Mouse (Mus musculus) heart, postnatal 14 days (tissue): ENCODE results near the gene Abcd3. TPM values are rescaled to one million over a fixed set of nuclear protein-coding genes. Genes with fewer than 3 reads are reported as not detected.

Experiments used
- DNase-seq, 2 experiments: peaks; one replicate each; pipeline ENCODE4 v3.0.0; 2021 to 2022
- intact Hi-C: fragments of 180-260 bp; cut with DNase I; formaldehyde crosslinking; loops from one replicate; pipeline ENCODE4 v1.15.1; 2025
- long read RNA-seq, 2 experiments: library from polyadenylated mRNA; stranded (forward); transcript quantifications; one replicate each; pipeline ENCODE4 v2.0.0; 2021
- total RNA-seq, 2 experiments: library from RNA; stranded (reverse); gene quantifications; 2 replicates each; pipeline ENCODE4 v1.2.3; 2021

Abcd3 gene
- 10 to 100 TPM; 85.8 to 89.9 TPM for total RNA-seq
- long read RNA-seq, experiment 1, transcript Abcd3-201 (23 exons, 3,489 nt), result major isoform, 17 of 120 reads
- long read RNA-seq, experiment 1, partial matches to known transcripts, result 8 of 120 reads
- long read RNA-seq, experiment 1, other reads (novel, unspliced or antisense), result 95 of 120 reads
- long read RNA-seq, experiment 2, transcript Abcd3-201 (23 exons, 3,489 nt), result major isoform, 24 of 131 reads
- long read RNA-seq, experiment 2, partial matches to known transcripts, result 11 of 131 reads
- long read RNA-seq, experiment 2, other reads (novel, unspliced or antisense), result 95 of 131 reads

GRCm38 (mm10) chr3:121814877-121815548 lies at the start of gene Abcd3:
TSS of gene Abcd3 (minus strand) at chr3:121815302.
- DNase-seq, result peak; percentile 91 to 93
- intact Hi-C loops, result no loop called here

- no peak for DNase-seq
Observed at GRCm38 (mm10) chr3:121859142-121859541, 44.0 kb upstream of the Abcd3 start.

GRCm38 (mm10) chr3:121856131-121856530 lies 41.0 kb upstream of the Abcd3 start:
- intact Hi-C loops, result no loop called here
- DNase-seq, result no peak

More at GRCm38 (mm10) chr3:121859142-121859541, 44.0 kb upstream of the Abcd3 start:
- intact Hi-C loops, result no loop called here

- intact Hi-C loops, result no loop called here
- no peak for DNase-seq
Observed at GRCm38 (mm10) chr3:121853781-121854520, 38.8 kb upstream of the Abcd3 start.

- intact Hi-C loops, result no loop called here
- no peak for DNase-seq
Observed at GRCm38 (mm10) chr3:121852074-121852826, 37.1 kb upstream of the Abcd3 start.

GRCm38 (mm10) chr3:121851006-121851405 lies 35.9 kb upstream of the Abcd3 start:
- intact Hi-C loops, result no loop called here
- DNase-seq, result no peak

GRCm38 (mm10) chr3:121850381-121850780 lies 35.3 kb upstream of the Abcd3 start:
- no peak for DNase-seq
- intact Hi-C loops, result no loop called here

- DNase-seq, result no peak
- intact Hi-C loops, result no loop called here
Observed at GRCm38 (mm10) chr3:121847296-121847695, 32.2 kb upstream of the Abcd3 start.

GRCm38 (mm10) chr3:121844658-121845057 lies 29.6 kb upstream of the Abcd3 start:
- no peak for DNase-seq
- intact Hi-C loops, result no loop called here

GRCm38 (mm10) chr3:121844013-121844412 lies 28.9 kb upstream of the Abcd3 start:
- no peak for DNase-seq
- intact Hi-C loops, result no loop called here

GRCm38 (mm10) chr3:121843254-121843653 lies 28.2 kb upstream of the Abcd3 start:
- no peak for DNase-seq
- intact Hi-C loops, result no loop called here

GRCm38 (mm10) chr3:121842306-121842860 lies 27.3 kb upstream of the Abcd3 start:
- no peak for DNase-seq

GRCm38 (mm10) chr3:121841412-121842014 lies 26.4 kb upstream of the Abcd3 start:
- intact Hi-C loops, result no loop called here
- peak in 1 of 2 experiments; percentile 7 for DNase-seq

More at GRCm38 (mm10) chr3:121842306-121842860, 27.3 kb upstream of the Abcd3 start:
- intact Hi-C loops, result no loop called here

GRCm38 (mm10) chr3:121840351-121840750 lies 25.2 kb upstream of the Abcd3 start:
- intact Hi-C loops, result no loop called here
- no peak for DNase-seq

GRCm38 (mm10) chr3:121834732-121835131 lies 19.6 kb upstream of the Abcd3 start:
- no peak for DNase-seq
- intact Hi-C loops, result no loop called here

GRCm38 (mm10) chr3:121834250-121834649 lies 19.1 kb upstream of the Abcd3 start:
- DNase-seq, result no peak
- intact Hi-C loops, result no loop called here

- DNase-seq, result no peak
- intact Hi-C loops, result no loop called here
Observed at GRCm38 (mm10) chr3:121825092-121825491, 10.0 kb upstream of the Abcd3 start.

GRCm38 (mm10) chr3:121824319-121824718 lies 9.2 kb upstream of the Abcd3 start:
- intact Hi-C loops, result no loop called here
- no peak for DNase-seq

- no peak for DNase-seq
- intact Hi-C loops, result no loop called here
Observed at GRCm38 (mm10) chr3:121822643-121823042, 7.5 kb upstream of the Abcd3 start.
